Mouse (Mus musculus) spleen, postnatal 36 days (tissue): ENCODE data around the gene Rack1.

Source experiments
- DNase-seq, 2 experiments: peaks; one replicate each; pipeline ENCODE4 v3.0.0; 2022; ENCODE audit warnings: low spot score in 2 of 2, mixed read lengths in 1 of 2

Gene Rack1

DNA sequence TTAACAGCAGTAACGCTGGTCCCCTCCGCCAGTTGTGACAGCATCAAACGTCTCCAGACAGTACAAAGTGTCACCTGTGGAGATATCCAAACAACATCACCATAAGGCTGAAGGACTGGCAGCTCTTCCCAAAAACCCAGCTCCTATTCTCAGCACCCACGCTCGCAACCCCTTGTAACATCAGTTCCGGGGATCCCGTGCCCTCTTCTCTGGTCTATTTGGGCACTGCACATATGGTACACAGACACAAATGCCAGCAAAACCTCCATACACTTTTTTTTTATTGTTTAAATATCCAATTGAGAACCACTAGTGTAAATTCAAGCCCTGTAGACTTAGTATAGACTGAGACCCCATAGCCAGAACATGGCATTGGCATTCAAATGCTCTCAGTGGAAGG lies 4.9 kb upstream of the Rack1 start:
- DNase-seq: no peak

DNA sequence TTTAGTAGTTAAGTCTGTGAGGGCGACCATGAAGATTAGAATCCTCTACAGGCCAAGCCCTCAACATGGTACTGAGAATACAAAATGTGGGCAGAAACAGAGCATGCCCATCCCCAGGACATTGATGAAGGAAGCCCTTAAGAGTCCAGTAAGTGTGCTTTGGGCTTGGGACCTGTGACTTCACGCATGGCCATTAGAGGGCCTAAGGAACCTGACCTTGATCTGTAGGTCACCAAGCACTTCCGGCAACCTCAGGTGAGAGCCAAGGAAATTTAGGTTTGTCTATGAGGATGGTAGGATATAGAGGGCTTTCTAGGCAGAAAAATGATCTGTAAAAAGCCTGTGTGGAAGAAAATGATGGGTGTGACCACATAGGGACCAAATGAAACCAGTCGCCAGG lies 3.8 kb upstream of the Rack1 start:
- no peak for DNase-seq

DNA sequence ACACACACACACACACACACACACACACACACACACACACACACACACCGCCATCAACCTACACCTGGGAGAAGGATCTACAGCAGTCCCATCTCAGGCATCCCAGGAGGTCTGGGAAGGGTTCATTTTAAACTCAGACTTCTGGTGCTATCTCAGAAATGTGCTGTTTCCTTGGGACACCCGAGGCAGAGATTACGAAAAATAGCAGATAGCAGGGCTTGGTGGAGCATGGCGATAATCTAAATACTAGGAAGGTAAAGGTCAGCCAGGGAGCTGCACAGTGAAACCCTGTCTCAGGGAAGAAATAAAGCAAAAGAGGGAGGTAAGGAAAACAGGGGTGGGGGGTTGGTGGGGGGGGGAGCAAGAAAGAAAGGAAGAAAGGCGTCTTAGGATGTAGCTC lies 2.8 kb upstream of the Rack1 start:
- no peak for DNase-seq

DNA sequence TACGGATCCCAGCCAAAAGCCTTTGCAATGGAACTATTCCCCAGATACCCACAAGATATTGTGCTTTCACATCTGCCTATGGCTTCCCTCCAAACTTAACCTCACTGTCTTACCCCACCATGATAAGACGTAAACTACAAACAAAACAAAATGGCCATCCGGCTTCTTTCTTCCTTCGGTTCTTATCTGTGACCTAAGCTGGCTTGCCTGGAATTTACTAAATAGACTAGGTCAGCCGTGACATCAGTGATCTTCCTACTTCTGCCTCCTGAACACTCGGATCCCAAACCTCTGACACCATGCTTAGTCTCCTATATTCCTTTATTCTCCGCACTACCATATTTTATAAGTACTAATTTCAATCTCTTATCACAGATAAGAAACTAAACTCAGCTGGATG lies 1.8 kb upstream of the Rack1 start:
- no peak for DNase-seq

DNA sequence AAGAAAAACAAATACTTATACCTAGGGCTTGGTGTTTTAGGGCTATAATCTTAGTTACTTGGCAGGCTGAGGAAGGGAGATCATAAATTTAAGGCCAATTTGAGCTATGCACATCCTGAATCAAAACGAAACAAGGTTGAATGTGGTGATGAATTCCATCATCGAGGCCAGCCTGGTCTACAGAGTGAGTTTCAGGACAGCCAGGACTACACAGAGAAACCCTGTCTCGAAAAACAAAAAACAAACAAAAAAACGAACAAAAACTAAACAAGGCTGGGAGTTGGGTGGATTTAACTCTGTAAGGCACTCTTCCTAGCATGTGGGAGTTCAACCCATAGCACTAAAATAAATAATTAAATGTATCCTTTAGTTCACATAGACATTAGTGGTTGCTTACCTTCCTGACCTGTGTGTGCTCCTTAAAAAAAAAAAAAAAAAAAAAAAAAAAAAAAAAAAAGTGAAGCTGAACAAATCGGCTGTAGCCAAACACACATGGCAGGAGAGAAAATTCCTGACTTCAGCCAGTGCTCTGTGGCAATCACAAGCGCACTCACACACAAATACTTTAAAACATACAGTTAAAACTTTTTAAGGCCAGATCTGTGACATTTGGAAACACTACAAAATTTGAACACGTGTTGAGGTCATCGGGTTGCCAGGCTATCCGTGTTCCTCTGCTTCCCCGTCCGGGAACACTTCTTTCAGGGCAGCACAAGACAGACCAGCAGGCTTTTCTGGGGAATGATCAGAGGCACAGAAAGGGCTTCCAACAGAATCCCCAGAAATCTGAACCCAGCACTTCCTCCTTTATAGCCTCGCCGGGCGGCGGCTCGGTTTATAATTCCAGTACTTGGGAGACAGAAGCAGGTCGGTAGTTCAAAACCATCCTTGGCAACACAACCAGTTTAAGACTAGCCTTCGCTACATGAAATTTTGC lies 880 bp upstream of the Rack1 start:
- no peak for DNase-seq

DNA sequence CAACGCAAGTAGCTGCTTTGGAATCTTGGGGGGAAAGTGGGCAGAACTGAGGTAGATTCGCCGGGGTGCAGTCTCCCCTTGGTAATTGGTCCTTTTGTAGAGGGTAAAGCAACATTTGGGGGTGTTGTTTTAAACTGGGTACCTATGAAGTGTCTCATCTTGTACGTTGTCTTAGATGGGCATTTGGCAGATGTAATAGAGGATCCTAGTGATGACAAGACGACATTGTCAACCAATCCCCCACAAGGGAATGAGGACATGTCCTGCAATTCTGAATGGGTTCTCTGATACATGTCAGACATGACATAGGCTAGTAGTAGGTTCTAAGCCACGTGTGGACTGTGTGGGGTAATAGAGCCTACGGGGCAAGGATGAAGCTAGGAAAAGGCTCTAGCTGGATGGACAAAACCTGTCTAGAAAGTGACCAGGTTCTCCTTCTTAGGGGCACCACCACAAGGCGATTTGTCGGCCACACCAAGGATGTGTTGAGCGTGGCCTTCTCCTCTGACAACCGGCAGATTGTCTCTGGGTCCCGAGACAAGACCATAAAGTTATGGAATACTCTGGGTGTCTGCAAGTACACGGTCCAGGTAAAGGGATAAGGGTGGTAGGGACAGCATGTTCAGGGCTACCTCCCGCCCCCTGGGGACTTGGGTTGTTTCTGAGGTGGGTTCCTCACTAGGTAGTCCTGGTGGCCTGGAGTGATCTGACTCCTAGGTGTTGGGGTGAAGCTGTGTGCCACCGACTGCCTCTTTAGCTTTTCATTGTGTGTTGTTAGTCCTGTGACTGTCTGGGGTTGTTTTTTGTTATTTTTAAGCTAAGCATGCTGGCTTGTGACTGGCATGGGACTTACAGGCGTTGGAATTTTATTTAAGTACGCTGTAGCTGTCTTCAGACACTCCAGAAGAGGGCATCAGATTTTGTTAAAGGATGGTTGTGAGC lies 2.0 kb downstream of the Rack1 start:
- DNase-seq: no peak

DNA sequence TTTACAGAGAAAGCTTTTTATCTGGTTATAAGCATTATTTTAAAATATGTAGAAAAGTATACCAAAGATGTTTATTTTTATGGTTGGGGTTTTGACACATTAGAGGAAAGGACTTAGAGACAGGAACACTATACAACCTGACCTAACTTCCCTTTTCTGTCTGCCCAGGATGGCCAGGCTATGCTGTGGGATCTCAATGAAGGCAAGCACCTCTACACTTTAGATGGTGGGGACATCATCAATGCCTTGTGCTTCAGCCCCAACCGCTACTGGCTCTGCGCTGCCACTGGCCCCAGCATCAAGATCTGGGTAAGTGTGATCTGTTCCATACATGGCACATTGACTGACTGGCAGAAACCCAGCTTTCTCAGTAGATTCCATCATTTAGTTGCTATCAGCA lies 3.9 kb downstream of the Rack1 start:
- DNase-seq: no peak

DNA sequence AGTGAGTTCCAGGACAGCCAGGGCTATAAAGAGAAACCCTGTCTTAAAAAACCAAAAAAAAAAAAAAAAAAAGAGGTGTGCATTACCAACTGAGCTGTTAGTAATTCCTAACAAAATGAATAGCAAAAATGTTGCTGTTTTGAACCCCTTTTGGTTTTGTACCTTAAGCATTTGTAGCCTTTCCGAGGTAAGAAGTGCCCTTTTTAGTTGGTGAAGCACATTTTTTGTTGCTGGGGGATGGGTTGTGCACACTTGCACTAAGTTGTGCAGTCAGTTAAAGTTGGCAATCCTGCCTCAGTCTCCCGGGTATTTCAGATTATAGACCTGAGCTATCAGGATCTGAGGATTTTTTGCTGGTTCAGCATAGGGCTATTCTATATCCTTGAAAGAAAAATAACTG lies 4.8 kb downstream of the Rack1 start:
- no peak for DNase-seq

DNA sequence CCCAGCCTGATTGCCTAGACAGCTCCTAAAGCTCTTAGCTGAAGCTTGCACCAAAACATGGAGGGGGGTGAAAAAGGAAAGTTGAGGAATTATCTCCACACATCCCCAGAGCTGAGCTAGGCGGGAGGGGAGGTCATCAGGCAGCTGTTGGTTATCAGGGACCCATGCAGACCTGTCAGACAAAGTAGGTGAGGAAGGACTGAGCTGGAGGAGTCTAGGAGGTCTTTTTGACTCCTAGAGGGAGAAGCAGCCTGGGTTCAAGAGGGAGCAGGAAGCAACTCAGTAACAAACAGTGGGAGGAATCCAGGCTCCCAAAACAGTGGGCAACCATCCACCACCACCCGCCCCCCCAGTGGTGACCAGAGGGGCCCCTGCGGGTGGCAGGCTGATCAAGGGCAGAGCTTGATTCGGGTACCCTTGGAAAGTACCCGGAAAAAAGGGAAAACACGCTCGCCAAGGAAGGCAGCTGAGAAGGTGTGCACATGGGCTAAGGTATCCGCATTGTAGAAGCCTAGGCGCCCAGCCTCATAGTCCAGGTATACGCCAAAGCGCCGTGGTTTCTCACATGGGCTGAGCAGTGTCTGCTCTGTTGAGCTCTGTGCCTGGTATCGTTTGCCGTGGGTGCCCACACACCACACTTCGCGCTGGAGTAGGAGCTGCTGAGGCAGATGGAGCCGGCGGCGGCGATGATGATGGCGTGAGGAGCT lies 6.9 kb downstream of the Rack1 start:
- no peak for DNase-seq

DNA sequence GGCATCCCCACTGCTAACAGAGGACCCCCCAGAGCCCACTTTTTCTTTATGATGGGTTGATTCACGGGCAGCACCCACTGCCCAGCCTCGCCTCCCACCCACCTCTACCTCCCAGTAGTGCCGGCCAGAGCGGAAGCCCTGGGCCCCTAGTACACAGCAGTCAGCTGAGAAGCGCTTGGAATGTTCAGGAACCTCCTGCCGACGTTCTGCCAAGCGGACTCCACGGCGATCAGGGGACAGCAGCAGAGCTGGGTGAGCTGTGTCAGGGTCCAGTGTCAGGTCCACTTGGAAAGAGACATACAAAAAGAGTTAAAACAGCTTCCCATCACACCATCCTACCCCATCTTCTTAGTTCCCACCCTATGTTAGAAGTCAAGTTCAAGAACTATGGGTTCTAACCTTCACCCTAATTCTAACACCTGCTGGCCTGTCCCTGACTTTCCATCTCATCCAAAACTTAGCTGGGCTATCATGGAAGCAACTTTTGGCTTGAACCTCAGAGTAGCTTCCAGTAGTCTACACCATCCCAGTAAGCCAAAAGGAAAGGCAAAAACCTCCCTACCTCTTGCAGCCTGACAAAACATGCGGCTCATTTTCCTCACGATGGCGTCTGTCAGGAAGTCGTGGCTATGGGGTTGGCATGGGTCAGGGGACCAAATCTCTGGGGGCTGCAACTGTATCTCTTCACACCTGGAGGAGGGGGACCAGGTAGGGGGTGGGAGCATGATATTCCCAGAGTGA lies 7.6 kb downstream of the Rack1 start:
- no peak for DNase-seq

DNA sequence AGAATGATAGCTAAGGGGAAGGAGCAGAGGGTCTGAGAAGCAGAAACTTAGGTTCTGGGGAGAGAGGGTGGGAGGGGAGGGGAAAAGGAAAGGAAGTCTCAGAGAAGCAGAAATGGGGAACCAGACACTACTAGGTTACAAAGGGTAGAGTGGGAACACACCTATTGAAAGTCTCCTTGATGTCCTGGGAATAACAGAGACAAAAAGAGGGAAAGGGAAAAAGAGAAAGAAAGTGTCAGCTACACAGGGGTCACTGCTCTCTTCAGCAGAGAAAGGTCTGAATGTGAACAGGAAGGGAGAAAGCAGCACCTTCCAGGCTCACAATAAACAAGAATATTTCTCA lies 8.1 kb downstream of the Rack1 start:
- DNase-seq: no peak

DNA sequence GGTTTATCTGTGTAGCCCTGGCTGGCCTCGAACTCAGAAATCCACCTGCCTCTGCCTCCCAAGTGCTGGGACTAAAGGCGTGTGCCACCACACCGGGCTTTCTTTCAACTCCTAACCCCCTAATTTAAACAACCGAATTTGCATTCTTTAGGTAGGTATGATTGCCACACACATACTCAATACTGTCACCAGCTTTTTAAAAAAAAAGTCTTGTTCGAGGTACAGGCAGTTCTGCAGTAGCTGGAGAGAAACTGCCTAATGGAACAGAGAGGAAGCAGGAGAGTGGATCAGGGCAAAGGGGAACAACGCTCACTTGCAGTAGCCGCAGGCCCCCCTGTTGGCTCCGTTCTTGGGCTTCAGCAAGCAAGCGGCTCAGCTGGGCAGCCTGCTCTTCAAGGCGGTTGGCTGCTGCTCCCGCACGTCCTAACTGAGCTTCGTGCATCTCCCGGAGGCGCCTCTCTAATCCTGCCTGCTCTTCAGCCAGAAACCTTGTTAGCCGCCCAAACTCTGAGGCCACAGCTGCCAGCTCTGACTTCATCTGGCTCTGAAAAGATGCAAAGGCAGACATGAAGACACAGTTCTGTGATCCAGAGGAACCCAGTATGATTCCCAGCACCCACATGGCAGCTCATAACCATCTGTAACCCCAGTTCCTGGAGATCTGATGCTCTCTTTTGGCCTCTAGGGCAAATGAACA lies 8.8 kb downstream of the Rack1 start:
- DNase-seq: no peak

DNA sequence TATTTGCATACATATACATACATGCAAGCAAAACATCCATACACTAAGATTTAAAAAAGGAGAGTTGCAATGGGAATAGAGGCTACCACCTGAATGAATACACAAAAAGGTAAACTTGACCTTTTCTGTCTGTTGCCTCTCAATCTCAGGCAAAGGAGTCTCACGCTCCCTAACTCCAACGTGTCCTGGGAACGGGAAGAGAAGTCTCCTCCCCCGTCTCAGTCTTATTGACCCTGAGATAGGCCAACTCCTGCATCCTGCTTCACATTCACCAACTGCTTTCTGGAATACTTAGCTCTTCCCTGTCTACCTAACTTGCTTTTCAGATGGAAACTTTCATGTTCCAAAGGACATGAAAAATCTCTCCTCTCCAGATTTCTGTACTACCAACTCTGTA lies 9.3 kb downstream of the Rack1 start:
- DNase-seq: no peak

DNA sequence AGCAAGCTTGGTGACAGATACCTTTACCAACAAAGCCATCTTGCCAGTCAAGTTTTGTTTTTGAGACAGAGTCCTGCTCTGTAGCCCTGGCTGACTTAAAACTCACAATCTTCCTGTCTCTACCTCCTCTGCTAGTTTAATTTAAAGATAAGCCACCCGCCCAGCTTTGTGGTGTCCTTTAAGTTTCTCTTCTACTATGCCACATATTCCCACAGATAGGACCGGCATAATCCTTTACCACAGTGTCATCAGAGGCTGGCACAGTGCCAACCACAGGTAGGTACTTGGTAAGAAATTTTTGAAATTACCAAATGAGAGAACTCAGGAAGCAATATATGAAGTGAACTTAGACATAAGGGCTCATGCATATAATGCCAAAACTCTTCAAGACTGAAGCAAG lies 10.0 kb downstream of the Rack1 start:
- no peak for DNase-seq

DNA sequence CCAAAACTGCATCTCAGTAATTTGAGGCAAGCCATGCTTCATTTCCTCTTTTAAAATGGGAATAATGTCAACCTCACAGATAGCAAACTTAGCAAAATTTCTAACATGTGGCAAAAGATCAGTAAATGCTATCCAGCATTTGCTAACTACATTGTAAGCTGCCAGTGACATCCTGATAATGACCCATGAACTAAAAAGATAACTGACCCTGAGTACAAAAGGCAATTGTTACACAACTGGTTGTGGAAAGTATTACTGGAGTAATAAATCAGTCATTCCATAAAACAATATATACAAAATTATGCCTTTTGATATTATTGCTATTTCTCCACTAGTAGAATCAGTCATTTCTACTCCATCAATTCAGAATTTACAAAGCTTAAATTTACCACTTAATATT lies 13.7 kb downstream of the Rack1 start:
- no peak for DNase-seq

DNA sequence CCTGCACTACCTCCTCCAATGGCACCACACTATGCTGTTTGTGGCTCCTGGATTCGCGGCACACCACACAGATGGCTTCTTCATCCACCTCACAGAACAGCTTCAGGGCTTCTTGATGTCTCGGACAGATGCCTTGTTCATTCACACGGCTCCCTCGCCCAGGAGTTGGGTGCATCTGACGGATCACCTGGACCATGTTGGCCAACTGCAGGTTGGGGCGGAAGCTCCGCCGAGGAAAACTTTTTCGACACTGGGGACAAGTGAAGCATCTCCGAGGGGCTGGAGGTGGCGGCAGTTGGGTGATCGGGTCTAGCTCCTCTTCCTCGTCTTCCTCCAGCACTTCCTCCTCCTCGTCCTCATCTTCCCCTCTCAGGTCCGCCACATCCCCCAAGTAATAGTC lies 15.7 kb downstream of the Rack1 start:
- DNase-seq: no peak

DNA sequence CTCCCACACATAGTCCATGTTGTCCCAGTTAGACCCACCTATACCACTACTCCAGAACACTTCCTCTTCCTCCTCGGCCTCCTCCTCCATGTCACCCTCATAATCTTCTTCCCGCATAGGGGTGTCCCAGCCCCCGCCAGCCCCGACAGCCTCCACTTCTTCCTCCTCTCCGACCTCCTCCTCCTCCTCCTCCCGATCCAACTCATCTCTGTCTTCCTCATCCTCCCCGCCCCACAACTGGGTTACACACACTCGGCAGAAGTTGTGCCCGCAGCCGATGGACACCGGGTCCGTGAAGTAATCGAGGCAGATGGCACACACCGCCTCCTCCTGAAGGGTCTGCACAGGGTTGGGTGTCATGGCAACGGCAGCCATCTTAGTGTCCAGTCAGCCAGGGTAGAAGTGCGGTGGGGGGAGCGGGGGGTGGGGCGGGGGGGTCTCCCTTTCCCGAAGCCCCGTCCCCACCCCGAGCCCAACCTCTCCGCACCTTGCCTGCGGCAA lies 16.2 kb downstream of the Rack1 start:
- peak; percentile 27 to 56 for DNase-seq

DNA sequence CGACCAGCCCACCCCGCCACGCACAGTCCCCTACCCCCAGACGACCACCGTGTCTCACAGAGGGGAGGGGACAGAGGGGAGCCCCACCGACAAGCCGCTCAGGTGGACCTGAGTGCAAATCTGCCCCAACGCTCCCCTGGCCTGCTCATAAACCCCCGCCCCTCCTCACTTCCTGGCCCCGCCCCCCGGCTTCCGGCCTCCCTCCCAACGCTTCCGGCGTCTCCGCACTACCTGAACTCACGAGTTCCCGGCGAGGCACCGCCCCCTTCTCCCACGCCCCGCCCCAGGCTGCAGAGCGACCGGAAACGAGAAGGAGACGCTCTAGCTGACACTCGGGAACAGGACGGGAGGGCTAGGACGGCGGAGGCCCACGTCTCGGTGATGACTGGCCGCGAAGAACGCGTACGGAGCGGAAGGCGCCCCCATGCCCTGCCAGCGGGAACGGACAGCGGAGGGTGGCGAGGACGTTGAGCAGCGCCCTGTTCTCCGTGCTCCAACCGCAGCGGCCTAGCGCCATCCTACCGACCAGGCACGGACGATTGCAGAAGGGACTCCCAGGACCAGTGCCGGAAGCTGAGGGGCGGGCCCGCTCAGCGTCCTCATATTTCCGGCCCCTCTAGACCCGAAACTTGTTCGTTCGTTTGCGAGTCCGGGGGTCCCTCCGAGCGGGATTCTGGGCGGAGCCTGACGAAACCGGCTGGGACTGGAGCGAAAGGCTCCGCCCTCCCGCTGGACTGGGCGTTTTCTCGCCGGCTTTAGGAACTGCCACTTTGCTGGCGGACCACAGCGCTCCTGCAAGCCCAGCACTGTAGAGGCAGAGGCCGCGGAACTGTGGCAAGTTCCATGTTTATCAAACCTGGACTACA lies 16.9 kb downstream of the Rack1 start, which contains the start of gene Trim41:
Gene Trim41, minus strand, starts transcription at position 554 of the 866 bp plus-strand sequence.
- peak; percentile 99 to 100 for DNase-seq

DNA sequence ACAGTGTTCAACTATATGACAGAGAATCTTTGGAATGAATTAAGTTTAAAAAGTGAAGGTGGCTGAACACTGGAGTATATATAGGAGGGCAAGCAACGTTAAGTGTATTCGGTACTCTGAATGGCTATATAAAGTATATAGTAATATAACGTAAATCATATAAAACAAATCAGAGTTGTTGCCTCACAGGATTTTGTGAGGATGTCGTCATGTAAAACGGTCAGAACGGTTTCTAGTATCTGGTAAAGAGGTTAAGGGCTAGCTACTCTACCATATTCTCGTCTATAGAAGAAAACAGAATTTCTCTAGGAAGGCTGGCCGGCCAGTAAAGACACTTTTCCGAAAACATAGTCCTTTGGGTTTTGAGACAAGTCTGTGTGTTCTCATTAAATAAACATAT lies 17.7 kb downstream of the Rack1 start:
- DNase-seq: no peak

DNA sequence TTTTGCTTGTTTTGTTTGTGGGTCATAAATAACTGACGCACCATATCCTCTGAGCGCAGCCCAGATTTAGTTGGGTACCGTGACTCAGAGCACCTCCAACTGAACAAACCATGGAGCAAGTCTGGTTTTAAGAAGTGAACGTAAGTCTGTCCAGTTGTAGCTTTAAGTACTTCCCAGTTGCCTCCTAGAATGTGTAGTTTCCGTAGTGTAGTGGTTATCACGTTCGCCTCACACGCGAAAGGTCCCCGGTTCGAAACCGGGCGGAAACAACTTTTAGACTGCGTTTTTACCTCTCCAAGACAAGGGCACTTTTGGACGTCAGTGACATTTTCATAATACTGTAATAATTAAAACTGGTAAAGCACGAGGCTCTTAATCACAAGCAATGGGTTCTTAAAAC lies 18.2 kb downstream of the Rack1 start:
- peak; percentile 80 to 89 for DNase-seq
